Mouse (Mus musculus): Measurements from ENCODE around the gene Pomt2. TPM values are rescaled to one million over a fixed set of nuclear protein-coding genes. Genes with fewer than 3 reads are reported as not detected.

The Pomt2 gene
- total RNA-seq (2014; rRNA removed), result 31.0 and 40.7 TPM in 2 replicates
- 12.0 and 12.4 TPM in 2 replicates for polyA plus RNA-seq (2015; fragmentation: Nextera tagmentation; extraction: Ambion mirVana)

- no peaks in the 10 kb centered on the region for H3K27me3 ChIP-seq (ENCODE audit: insufficient read depth, low read length)
- DNase-seq (ENCODE audit: low spot score) (peak; percentile 94), ATAC-seq (peak; percentile 96)
- under 1% methylated on average over 59 of the region's 61 CpGs for WGBS
- peak within 1 kb of the TSS; percentile 74 for H3K4me2 ChIP-seq (ENCODE audit: low read depth, low read length)
- no peaks in the 10 kb centered on the region for H3K36me3 ChIP-seq (ENCODE audit: insufficient read depth, low read length)
- H3K4me3 ChIP-seq (ENCODE audit: low read length), result peak within 1 kb of the TSS; percentile 63
- no peak; the same call in 1 of the 2 replicates for TF ChIP-seq CTCF (IDR thresholded peaks at IDR 0.05; ENCODE audit: low read depth)
- peak within 1 kb of the TSS; percentile 90 for H3K27ac ChIP-seq
- H3K9me3 ChIP-seq (ENCODE audit: low read length), result no peaks in the 10 kb centered on the region
- H3K9ac ChIP-seq (replicated peaks; ENCODE audit: low read length), result peak within 1 kb of the TSS; percentile 70
- peaks cover 13% of the 10 kb centered on the region for H3K4me1 ChIP-seq (ENCODE audit: insufficient read depth, low read length)
Measured at GRCm38 (mm10) chr12:87147395-87148089, at the start of gene Pomt2. Gene Pomt2, minus strand, starts transcription at chr12:87147968.

GRCm38 (mm10) chr12:87196310-87196709 lies 48.5 kb upstream of the Pomt2 start:
- Histone ChIP-seq H3K4me2 (ENCODE audit: low read depth, low read length) (no peak overlapping the region), H3K27ac (no peak overlapping the region), H3K4me3 (ENCODE audit: low read length) (no peak overlapping the region), H3K36me3 (ENCODE audit: insufficient read depth, low read length) (no peaks in the 10 kb centered on the region), H3K27me3 (ENCODE audit: insufficient read depth, low read length) (no peaks in the 10 kb centered on the region), H3K4me1 (ENCODE audit: insufficient read depth, low read length) (no peaks in the 10 kb centered on the region), H3K9ac (replicated peaks; ENCODE audit: low read length) (no peak overlapping the region), H3K9me3 (ENCODE audit: low read length) (no peaks in the 10 kb centered on the region)
- DNase-seq (ENCODE audit: low spot score) (no peak), ATAC-seq (no peak)
- TF ChIP-seq CTCF (IDR thresholded peaks at IDR 0.05; ENCODE audit: low read depth), result no peak

GRCm38 (mm10) chr12:87195069-87195468 lies 47.3 kb upstream of the Pomt2 start:
- ATAC-seq, result no peak
- no peaks in the 10 kb centered on the region for H3K4me1 ChIP-seq (ENCODE audit: insufficient read depth, low read length)
- H3K4me3 ChIP-seq (ENCODE audit: low read length), result no peak overlapping the region
- no peaks in the 10 kb centered on the region for H3K27me3 ChIP-seq (ENCODE audit: insufficient read depth, low read length)
- no peaks in the 10 kb centered on the region for H3K36me3 ChIP-seq (ENCODE audit: insufficient read depth, low read length)
- no peak overlapping the region for H3K4me2 ChIP-seq (ENCODE audit: low read depth, low read length)
- no peak overlapping the region for H3K9ac ChIP-seq (replicated peaks; ENCODE audit: low read length)
- H3K27ac ChIP-seq, result no peak overlapping the region
- WGBS, result 90% methylated on average over 1 of the region's 1 CpGs
- TF ChIP-seq CTCF (IDR thresholded peaks at IDR 0.05; ENCODE audit: low read depth), result no peak
- no peaks in the 10 kb centered on the region for H3K9me3 ChIP-seq (ENCODE audit: low read length)
- no peak for DNase-seq (ENCODE audit: low spot score)

GRCm38 (mm10) chr12:87193008-87193407 lies 45.2 kb upstream of the Pomt2 start:
- no peak overlapping the region for H3K27ac ChIP-seq
- no peak overlapping the region for H3K4me2 ChIP-seq (ENCODE audit: low read depth, low read length)
- H3K36me3 ChIP-seq (ENCODE audit: insufficient read depth, low read length), result no peaks in the 10 kb centered on the region
- no peak overlapping the region for H3K4me3 ChIP-seq (ENCODE audit: low read length)
- no peaks in the 10 kb centered on the region for H3K9me3 ChIP-seq (ENCODE audit: low read length)
- WGBS, result 94% methylated on average over 3 of the region's 3 CpGs
- no peaks in the 10 kb centered on the region for H3K4me1 ChIP-seq (ENCODE audit: insufficient read depth, low read length)
- ATAC-seq, result no peak
- DNase-seq (ENCODE audit: low spot score), result no peak
- no peak overlapping the region for H3K9ac ChIP-seq (replicated peaks; ENCODE audit: low read length)
- no peaks in the 10 kb centered on the region for H3K27me3 ChIP-seq (ENCODE audit: insufficient read depth, low read length)
- no peak for TF ChIP-seq CTCF (IDR thresholded peaks at IDR 0.05; ENCODE audit: low read depth)

GRCm38 (mm10) chr12:87177631-87178030 lies 29.9 kb upstream of the Pomt2 start:
- Histone ChIP-seq H3K4me3 (ENCODE audit: low read length) (no peak overlapping the region), H3K9me3 (ENCODE audit: low read length) (no peaks in the 10 kb centered on the region), H3K4me2 (ENCODE audit: low read depth, low read length) (no peak overlapping the region), H3K36me3 (ENCODE audit: insufficient read depth, low read length) (peaks cover 9% of the 10 kb centered on the region; the same call in 1 of the 2 replicates), H3K4me1 (ENCODE audit: insufficient read depth, low read length) (no peaks in the 10 kb centered on the region), H3K27me3 (ENCODE audit: insufficient read depth, low read length) (no peaks in the 10 kb centered on the region), H3K9ac (replicated peaks; ENCODE audit: low read length) (no peak overlapping the region), H3K27ac (no peak overlapping the region)
- no peak for TF ChIP-seq CTCF (IDR thresholded peaks at IDR 0.05; ENCODE audit: low read depth)
- DNase-seq (ENCODE audit: low spot score), result no peak
- ATAC-seq, result no peak
- WGBS, result 92% methylated on average over 4 of the region's 4 CpGs

GRCm38 (mm10) chr12:87175194-87175946 lies 27.6 kb upstream of the Pomt2 start:
- no peak for TF ChIP-seq CTCF (IDR thresholded peaks at IDR 0.05; ENCODE audit: low read depth)
- Histone ChIP-seq H3K27me3 (ENCODE audit: insufficient read depth, low read length) (no peaks in the 10 kb centered on the region), H3K4me1 (ENCODE audit: insufficient read depth, low read length) (no peaks in the 10 kb centered on the region), H3K36me3 (ENCODE audit: insufficient read depth, low read length) (peaks cover 22% of the 10 kb centered on the region; the same call in 1 of the 2 replicates), H3K4me2 (ENCODE audit: low read depth, low read length) (no peak overlapping the region), H3K9ac (replicated peaks; ENCODE audit: low read length) (no peak overlapping the region), H3K4me3 (ENCODE audit: low read length) (no peak overlapping the region), H3K27ac (peak overlapping the region; percentile 6; the same call in 1 of the 2 replicates), H3K9me3 (ENCODE audit: low read length) (no peaks in the 10 kb centered on the region)
- 77% methylated on average over 4 of the region's 4 CpGs for WGBS
- DNase-seq (ENCODE audit: low spot score) (peak; percentile 8), ATAC-seq (no peak)
